Mouse (Mus musculus) CH12.LX (cell line): ENCODE results near the gene Galk1. TPM values are rescaled to one million over a fixed set of nuclear protein-coding genes. Genes with fewer than 3 reads are reported as not detected.

Source experiments
- DNase-seq: peaks from one replicate; pipeline ENCODE4 v3.0.0-alpha.2; 2013; ENCODE audit errors: extremely low read depth
- H3K27ac ChIP-seq: 2 replicates; pipeline ENCODE4 v1.5.1; 2012; ENCODE audit warnings: low read depth, mild to moderate bottlenecking, control low read depth, moderate library complexity; ENCODE audit not compliant: insufficient read depth
- H3K27me3 ChIP-seq: replicated peaks from 2 replicates; pipeline ENCODE3; 2012; ENCODE audit warnings: inconsistent platforms
- H3K36me3 ChIP-seq, 2 experiments: replicated peaks in 1 of 2; 2 replicates each; pipeline versions ENCODE3 to v1.6.1; 2012; ENCODE audit warnings: inconsistent platforms in 1 of 2, low read length in 1 of 2, mild to moderate bottlenecking in 1 of 2, mixed read lengths in 1 of 2, moderate library complexity in 1 of 2; ENCODE audit not compliant: control insufficient read depth in 1 of 2, insufficient read depth in 1 of 2
- H3K4me1 ChIP-seq, 2 experiments: 2 replicates each; pipeline ENCODE4 v1.6.1; 2012; ENCODE audit warnings: inconsistent platforms in 1 of 2, moderate library complexity in 1 of 2; ENCODE audit not compliant: insufficient read depth in 2 of 2, control insufficient read depth in 1 of 2
- H3K4me2 ChIP-seq: 2 replicates; pipeline ENCODE4 v1.6.1; 2012; ENCODE audit warnings: low read depth, mild to moderate bottlenecking, control low read depth; ENCODE audit not compliant: poor library complexity, insufficient read depth, severe bottlenecking
- H3K4me3 ChIP-seq, 3 experiments: fragments of 150-350 bp in 1 of 3; sonication (generic) in 1 of 3; replicated peaks in 1 of 3; 2 replicates each; pipeline versions ENCODE3 to v1.5.1; 2011 to 2012; ENCODE audit warnings: low read depth in 2 of 3, low read length in 2 of 3, mild to moderate bottlenecking in 2 of 3, moderate library complexity in 2 of 3, control low read depth in 1 of 3, improper control_type of control experiment in 1 of 3, inconsistent platforms in 1 of 3, mixed read lengths in 1 of 3; ENCODE audit not compliant: poor library complexity in 1 of 3
- H3K79me2 ChIP-seq: replicated peaks from 2 replicates; pipeline ENCODE4 v1.6.1; 2012; ENCODE audit warnings: mild to moderate bottlenecking, moderate library complexity; ENCODE audit not compliant: control insufficient read depth, poor library complexity, insufficient read depth, severe bottlenecking; ENCODE audit errors: extremely low read depth
- H3K9ac ChIP-seq: 2 replicates; pipeline ENCODE4 v1.6.1; 2012; ENCODE audit warnings: low read depth, mild to moderate bottlenecking, control low read depth, moderate library complexity; ENCODE audit not compliant: insufficient read depth
- H3K9me3 ChIP-seq: replicated peaks from 2 replicates; pipeline ENCODE3; 2012; ENCODE audit warnings: low read length, inconsistent platforms, mixed read lengths
- BHLHE40 ChIP-seq: IDR thresholded peaks from 2 replicates; pipeline ENCODE4 v1.6.1; 2011; ENCODE audit warnings: mild to moderate bottlenecking, low read depth, low read length, improper control_type of control experiment
- CHD1 ChIP-seq: IDR thresholded peaks from 2 replicates; pipeline ENCODE4 v1.6.1; 2012; ENCODE audit warnings: low read depth, low read length, improper control_type of control experiment, inconsistent platforms
- CTCF ChIP-seq, 2 experiments: IDR thresholded peaks in 1 of 2; conservative IDR thresholded peaks in 1 of 2; 2 replicates each; pipeline ENCODE4 v1.5.1; 2011 to 2012; ENCODE audit warnings: low read depth in 2 of 2, low read length in 2 of 2, improper control_type of control experiment in 1 of 2, inconsistent platforms in 1 of 2, mild to moderate bottlenecking in 1 of 2, moderate library complexity in 1 of 2
- E2F4 ChIP-seq: IDR thresholded peaks from 2 replicates; pipeline ENCODE4 v1.6.1; 2011; ENCODE audit warnings: low read depth, low read length, improper control_type of control experiment; ENCODE audit not compliant: insufficient replicate concordance
- ELF1 ChIP-seq: IDR thresholded peaks from 2 replicates; pipeline ENCODE4 v1.6.1; 2014; ENCODE audit warnings: low read depth, mild to moderate bottlenecking, inconsistent platforms, low read length, improper control_type of control experiment
- EP300 ChIP-seq: IDR thresholded peaks from 2 replicates; pipeline ENCODE4 v1.6.1; 2011; ENCODE audit warnings: low read length, improper control_type of control experiment
- ETS1 ChIP-seq: conservative IDR thresholded peaks from 2 replicates; pipeline ENCODE4 v1.6.1; 2012; ENCODE audit warnings: low read depth, mild to moderate bottlenecking, inconsistent platforms, low read length, improper control_type of control experiment, moderate library complexity
- GABPA ChIP-seq: IDR thresholded peaks from 2 replicates; pipeline ENCODE4 v1.6.1; 2012; ENCODE audit warnings: low read depth, low read length, improper control_type of control experiment, inconsistent platforms; ENCODE audit not compliant: insufficient replicate concordance
- HCFC1 ChIP-seq: IDR thresholded peaks from 2 replicates; pipeline ENCODE4 v1.6.1; 2012; ENCODE audit warnings: low read depth, mild to moderate bottlenecking, inconsistent platforms, low read length, improper control_type of control experiment
- JUN ChIP-seq: IDR thresholded peaks from 2 replicates; pipeline ENCODE4 v1.6.1; 2011; ENCODE audit warnings: low read depth, mild to moderate bottlenecking, low read length, improper control_type of control experiment, moderate library complexity; ENCODE audit not compliant: insufficient read depth
- JUND ChIP-seq: conservative IDR thresholded peaks from 2 replicates; pipeline ENCODE4 v1.6.1; 2011; ENCODE audit warnings: low read depth, low read length, improper control_type of control experiment
- KAT2A ChIP-seq: IDR thresholded peaks from 2 replicates; pipeline ENCODE4 v1.6.1; 2012; ENCODE audit warnings: low read length, improper control_type of control experiment, inconsistent platforms; ENCODE audit not compliant: insufficient replicate concordance
- MAFK ChIP-seq: IDR thresholded peaks from 2 replicates; pipeline ENCODE4 v1.6.1; 2011; ENCODE audit warnings: low read length, improper control_type of control experiment; ENCODE audit not compliant: insufficient replicate concordance
- MAX ChIP-seq: IDR thresholded peaks from 2 replicates; pipeline ENCODE4 v1.6.1; 2011; ENCODE audit warnings: low read length, improper control_type of control experiment
- MEF2A ChIP-seq: IDR thresholded peaks from 2 replicates; pipeline ENCODE4 v1.6.1; 2014; ENCODE audit warnings: low read depth, mild to moderate bottlenecking, inconsistent platforms, low read length, improper control_type of control experiment, borderline replicate concordance
- MXI1 ChIP-seq: IDR thresholded peaks from 2 replicates; pipeline ENCODE4 v1.6.1; 2011; ENCODE audit warnings: mild to moderate bottlenecking, low read depth, low read length, improper control_type of control experiment
- MYC ChIP-seq: IDR thresholded peaks from 2 replicates; pipeline ENCODE4 v1.6.1; 2011; ENCODE audit warnings: low read depth, mild to moderate bottlenecking, improper control_type of control experiment, low read length
- NELFE ChIP-seq: IDR thresholded peaks from 2 replicates; pipeline ENCODE4 v1.6.1; 2011; ENCODE audit warnings: low read depth, low read length, improper control_type of control experiment
- NRF1 ChIP-seq: IDR thresholded peaks from 2 replicates; pipeline ENCODE4 v1.6.1; 2014; ENCODE audit warnings: low read depth, mild to moderate bottlenecking, inconsistent platforms, low read length, improper control_type of control experiment, moderate library complexity
- POLR2A ChIP-seq: IDR thresholded peaks from 2 replicates; pipeline ENCODE4 v1.6.1; 2011; ENCODE audit warnings: low read depth, mild to moderate bottlenecking, improper control_type of control experiment, low read length
- POLR2AphosphoS2 ChIP-seq: IDR thresholded peaks from 2 replicates; pipeline ENCODE4 v1.6.1; 2011; ENCODE audit warnings: low read depth, low read length, improper control_type of control experiment
- RAD21 ChIP-seq: IDR thresholded peaks from 2 replicates; pipeline ENCODE4 v1.6.1; 2011; ENCODE audit warnings: low read depth, mild to moderate bottlenecking, low read length, improper control_type of control experiment, moderate library complexity
- RCOR1 ChIP-seq: conservative IDR thresholded peaks from 2 replicates; pipeline ENCODE4 v1.6.1; 2012; ENCODE audit warnings: low read depth, mild to moderate bottlenecking, inconsistent platforms, low read length, improper control_type of control experiment
- SIN3A ChIP-seq: IDR thresholded peaks from 2 replicates; pipeline ENCODE4 v1.6.1; 2012; ENCODE audit warnings: low read length, improper control_type of control experiment, inconsistent platforms
- SMC3 ChIP-seq: IDR thresholded peaks from 2 replicates; pipeline ENCODE4 v1.6.1; 2011; ENCODE audit warnings: low read depth, low read length, improper control_type of control experiment
- TBP ChIP-seq: conservative IDR thresholded peaks from 2 replicates; pipeline ENCODE4 v1.6.1; 2011; ENCODE audit warnings: low read depth, low read length, improper control_type of control experiment
- TCF12 ChIP-seq: IDR thresholded peaks from 2 replicates; pipeline ENCODE4 v1.6.1; 2014; ENCODE audit warnings: low read depth, mild to moderate bottlenecking, inconsistent platforms, low read length, improper control_type of control experiment
- USF2 ChIP-seq: conservative IDR thresholded peaks from 2 replicates; pipeline ENCODE4 v1.6.1; 2011; ENCODE audit warnings: low read depth, low read length, improper control_type of control experiment
- ZC3H11A ChIP-seq: IDR thresholded peaks from 2 replicates; pipeline ENCODE4 v1.6.1; 2012; ENCODE audit warnings: low read depth, mild to moderate bottlenecking, inconsistent platforms, low read length, improper control_type of control experiment
- ZKSCAN1 ChIP-seq: IDR thresholded peaks from 2 replicates; pipeline ENCODE4 v1.6.1; 2012; ENCODE audit warnings: low read depth, inconsistent platforms, low read length, improper control_type of control experiment, borderline replicate concordance
- ZNF384 ChIP-seq: IDR thresholded peaks from 2 replicates; pipeline ENCODE4 v1.6.1; 2012; ENCODE audit warnings: low read depth, low read length, improper control_type of control experiment, inconsistent platforms
- dilution Hi-C: fragments of 300-500 bp; cut with MboI; formaldehyde crosslinking; loops from 2 replicates; pipeline ENCODE4 v1.14.3; 2020; ENCODE audit warnings: low sequenced_read_pairs; ENCODE audit not compliant: extremely low pct_unique_long_range_greater_than_20kb, extremely low pct_ligation_motif_present
- in situ Hi-C: fragments of 300-500 bp; cut with MboI; formaldehyde crosslinking; loops from 3 replicates; pipeline ENCODE4 v1.14.3; 2019; ENCODE audit warnings: low sequenced_read_pairs, low pct_ligation_motif_present, low pct_unique_long_range_greater_than_20kb, mixed read lengths
- polyA plus RNA-seq: library from polyadenylated mRNA; unstranded; fragments of >175 nt; gene quantifications from 2 replicates; pipeline ENCODE4 v1.2.1, GENCODE M21; 2012; ENCODE audit warnings: low read depth; ENCODE audit not compliant: insufficient read length
- total RNA-seq, 2 experiments: library from RNA; depleted of rRNA; stranded (reverse); fragments of 300-350 nt in 1 of 2; fragments of >200 nt in 1 of 2; gene quantifications; 2 replicates each; pipeline ENCODE4 v1.2.3; 2012 to 2014

Gene Galk1
- total and polyA plus RNA-seq, 3 experiments, result 263 to 413 (median 293) TPM

DNA sequence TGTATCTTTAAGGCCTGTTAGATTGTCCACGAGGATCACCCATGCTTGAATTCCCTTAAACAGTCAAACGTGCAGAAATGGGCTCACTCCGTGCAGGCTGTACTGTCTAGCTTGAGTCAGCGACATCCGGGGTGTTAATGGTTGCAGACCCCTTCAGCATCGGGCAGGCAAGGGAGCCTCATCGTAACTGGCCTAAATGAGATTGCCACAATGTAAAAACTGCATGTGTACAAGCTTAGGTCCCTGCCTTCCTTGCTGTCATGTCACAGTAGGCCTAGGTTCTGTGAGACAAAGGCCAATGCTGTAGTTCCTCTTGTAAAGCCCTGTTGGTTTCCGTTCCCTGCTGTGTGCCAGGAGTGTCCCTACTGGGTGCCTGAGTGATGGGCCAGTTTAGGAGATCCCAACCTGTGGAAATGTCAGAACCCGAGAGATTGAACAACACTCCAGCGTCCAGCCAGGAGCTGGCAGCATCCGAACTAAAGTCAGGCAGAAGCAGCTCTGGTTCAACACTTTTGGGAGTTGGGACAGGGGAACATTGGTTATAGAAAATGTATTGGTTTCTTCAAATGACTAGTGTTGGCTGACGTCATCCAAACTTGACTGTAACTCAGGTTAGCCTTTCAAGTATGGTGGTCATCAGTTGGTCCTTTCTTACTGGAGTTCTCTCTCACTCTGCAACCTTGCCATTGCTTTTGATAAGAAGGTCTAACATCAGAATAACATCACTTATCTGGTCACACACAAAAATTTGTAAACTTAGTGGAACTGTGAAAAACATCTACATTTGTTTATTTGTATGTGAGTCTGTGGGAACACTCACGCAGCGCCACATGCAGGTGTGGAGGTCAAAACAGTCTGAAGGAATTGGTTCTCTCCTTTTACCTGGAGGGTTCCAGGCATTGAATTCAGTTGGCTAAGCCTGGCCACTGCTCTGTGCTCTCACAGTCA, 18.7 kb upstream of the Galk1 start (continued):
- TF ChIP-seq CHD1 (peak; percentile 90; the same call in 1 of the 2 replicates), MAFK (no peak), RAD21 (no peak), HCFC1 (peak; percentile 59), ZNF384 (no peak), MEF2A (peak; percentile 55; the same call in 1 of the 2 replicates), MYC (no peak; the same call in 1 of the 2 replicates), ETS1 (no peak; the same call in 1 of the 2 replicates), NELFE (0 out of 2 replicates have a peak, but pooled peaks have one; percentile 36)
- TF ChIP-seq, all 38 proteins: peak for 22

DNA sequence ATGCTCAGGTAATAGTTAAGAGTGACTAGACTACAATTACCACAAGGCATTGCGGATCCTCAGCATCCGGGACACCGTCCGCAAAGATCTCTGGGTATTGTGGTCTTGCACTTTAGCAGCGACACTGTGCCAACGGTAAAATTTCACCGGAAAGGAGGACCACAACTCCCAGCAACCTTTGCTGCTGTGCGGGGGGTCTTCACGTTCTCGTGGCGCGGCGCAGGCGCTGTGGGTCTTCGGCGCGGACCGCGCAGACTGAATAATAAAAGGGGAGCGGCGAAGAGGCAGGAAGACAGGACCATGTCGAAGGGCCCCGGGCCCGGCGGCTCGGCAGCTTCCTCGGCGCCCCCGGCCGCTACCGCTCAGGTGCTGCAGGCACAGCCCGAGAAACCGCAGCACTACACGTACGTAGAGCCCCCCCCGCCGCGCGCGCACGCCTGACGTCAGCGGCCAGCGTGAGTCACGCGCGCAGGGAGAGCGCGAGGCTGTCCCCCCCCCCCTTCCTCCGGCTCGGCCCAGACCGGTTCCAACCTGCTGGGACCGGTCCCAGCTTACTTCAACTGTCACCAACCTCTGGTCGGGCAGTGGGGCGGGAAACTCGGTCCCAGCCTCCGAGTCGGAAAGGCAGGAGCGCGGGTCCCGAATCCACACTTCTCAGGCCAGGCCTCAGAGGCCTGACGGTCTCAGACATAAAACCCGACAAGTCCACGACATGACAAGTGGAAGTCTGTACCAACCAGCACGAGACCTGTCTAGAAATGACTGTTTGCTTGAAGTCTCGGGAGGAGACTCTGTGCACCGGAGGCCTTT, 17.8 kb upstream of the Galk1 start, which contains the start of gene Unk:
Unk (plus strand) TSS at position 235 of the 810 bp plus-strand sequence.
- dilution Hi-C loops (no loop called here), in situ Hi-C loops (loop anchor here (5.0 kb wide), 1 partner anchor 37 kb away; no protein-coding TSS in a partner anchor)
- Histone ChIP-seq H3K4me1 (peaks cover 5 to 38% of the 10 kb centered on the region in 2 experiments; a peak in 3 of 4 replicates), H3K4me3 (peak within 1 kb of the TSS; percentile 67 to 100 (median 74)), H3K9ac (peak within 1 kb of the TSS; percentile 94), H3K4me2 (peak within 1 kb of the TSS; percentile 73), H3K79me2 (peaks cover 47% of the 10 kb centered on the region), H3K9me3 (no peaks in the 10 kb centered on the region), H3K27me3 (peaks cover 18% of the 10 kb centered on the region), H3K36me3 (peaks cover 4 to 23% of the 10 kb centered on the region in 2 experiments), H3K27ac (peak within 1 kb of the TSS; percentile 88)
- DNase-seq, result peak; percentile 100
- TF ChIP-seq ZNF384 (no peak), MAFK (no peak), JUND (no peak), ZC3H11A (no peak), JUN (no peak; the same call in 1 of the 2 replicates), MXI1 (peak; percentile 56), TCF12 (peak; percentile 60), CTCF (conservative IDR thresholded peaks at IDR 0.05 in 1 of 2, IDR thresholded peaks at IDR 0.05 in 1 of 2; ENCODE audit: low read depth in 2 of 2, low read length in 2 of 2) (no peak), ZKSCAN1 (no peak), SIN3A (peak; percentile 82; the same call in 1 of the 2 replicates), NELFE (peak; percentile 70), RAD21 (no peak), GABPA (peak; percentile 98; the same call in 1 of the 2 replicates), RCOR1 (no peak), E2F4 (no peak; the same call in 1 of the 2 replicates), MEF2A (no peak), KAT2A (peak; percentile 100), TBP (peak; percentile 72; the same call in 1 of the 2 replicates), NRF1 (peak; percentile 96), BHLHE40 (peak; percentile 90), POLR2A (peak; percentile 83), USF2 (no peak), MAX (no peak), SMC3 (no peak), HCFC1 (peak; percentile 96), ELF1 (peak; percentile 92), ETS1 (no peak), EP300 (no peak), POLR2AphosphoS2 (peak; percentile 85; the same call in 1 of the 2 replicates)
